Mouse (Mus musculus) kidney, adult 2 months (tissue): ENCODE measurements around the gene Igsf8. TPM values are rescaled to one million over a fixed set of nuclear protein-coding genes. Genes with fewer than 3 reads are reported as not detected.

Experiments used
- DNase-seq: peaks from one replicate; pipeline ENCODE4 v3.0.0; 2021
- H3K27ac ChIP-seq: fragments of 200-500 bp; 2 replicates; pipeline ENCODE4 v1.5.1; 2012; ENCODE audit warnings: low read depth, low read length, control low read depth, inconsistent platforms; ENCODE audit not compliant: insufficient read depth
- H3K27me3 ChIP-seq: fragments of 200-500 bp; replicated peaks from 2 replicates; pipeline ENCODE4 v1.6.1; 2012; ENCODE audit warnings: mild to moderate bottlenecking, moderate library complexity, low read length, inconsistent platforms; ENCODE audit not compliant: control insufficient read depth, insufficient read depth
- H3K36me3 ChIP-seq: fragments of 200-500 bp; 2 replicates; pipeline ENCODE4 v1.6.1; 2012; ENCODE audit warnings: mild to moderate bottlenecking, moderate library complexity, low read length, inconsistent platforms; ENCODE audit not compliant: control insufficient read depth, insufficient read depth
- H3K4me1 ChIP-seq: fragments of 200-500 bp; 2 replicates; pipeline ENCODE4 v1.6.1; 2011; ENCODE audit warnings: low read length; ENCODE audit not compliant: control insufficient read depth, insufficient read depth
- H3K4me3 ChIP-seq: fragments of 200-500 bp; 2 replicates; pipeline ENCODE4 v1.5.1; 2011; ENCODE audit warnings: mild to moderate bottlenecking, low read depth, low read length, control low read depth; ENCODE audit not compliant: insufficient read depth
- CTCF ChIP-seq: fragments of 200-500 bp; conservative IDR thresholded peaks from 2 replicates; pipeline ENCODE4 v1.5.1; 2011; ENCODE audit warnings: low read depth, mild to moderate bottlenecking, control low read depth, low read length, moderate library complexity, mixed read lengths; ENCODE audit not compliant: insufficient read depth, insufficient read length
- POLR2A ChIP-seq: fragments of 200-500 bp; IDR thresholded peaks from one replicate; pipeline ENCODE4 v1.6.1; 2011; ENCODE audit warnings: low read depth, low read length, control low read depth
- WGBS: fragments of 180-500 bp; shearing (Covaris S2); methylation state at CpG from one replicate; pipeline ENCODE4 v1.1.7; 2018; 5-methylcytosine and 5-hydroxymethylcytosine counted together
- polyA plus RNA-seq: library from polyadenylated mRNA; depleted of rRNA; stranded (reverse); fragments of >200 nt; gene quantifications from 2 replicates; pipeline ENCODE4 v1.2.3, GENCODE M21; 2012

Gene Igsf8
- polyA plus RNA-seq, 1 experiment: 54.3 TPM

- TF ChIP-seq POLR2A (no peak), CTCF (no peak)
- DNase-seq: no peak
- 55% methylated on average over 6 of the region's 6 CpGs for WGBS
- Histone ChIP-seq H3K36me3 (no peaks in the 10 kb centered on the region), H3K27me3 (no peaks in the 10 kb centered on the region), H3K27ac (no peak overlapping the region), H3K4me1 (no peaks in the 10 kb centered on the region; the same call in 1 of the 2 replicates), H3K4me3 (no peak overlapping the region)
These were observed 41.4 kb downstream of the Igsf8 start for GRCm38 (mm10) chr1:172302851-172303250.

- TF ChIP-seq CTCF: no peak
- Histone ChIP-seq H3K4me3 (no peak overlapping the region), H3K4me1 (no peaks in the 10 kb centered on the region; the same call in 1 of the 2 replicates), H3K27me3 (no peaks in the 10 kb centered on the region), H3K27ac (no peak overlapping the region), H3K36me3 (no peaks in the 10 kb centered on the region)
- no peak for DNase-seq
- WGBS: 85% methylated on average over 6 of the region's 6 CpGs
These were observed 43.0 kb downstream of the Igsf8 start for GRCm38 (mm10) chr1:172304443-172304842.

- 91% methylated on average over 2 of the region's 2 CpGs for WGBS
- Histone ChIP-seq H3K27ac (no peak overlapping the region), H3K4me3 (no peak overlapping the region), H3K27me3 (no peaks in the 10 kb centered on the region), H3K36me3 (no peaks in the 10 kb centered on the region), H3K4me1 (peaks cover 4% of the 10 kb centered on the region; the same call in 1 of the 2 replicates)
- TF ChIP-seq POLR2A (no peak), CTCF (no peak)
- DNase-seq: no peak
These were observed 43.7 kb downstream of the Igsf8 start for GRCm38 (mm10) chr1:172305153-172305552.

- Histone ChIP-seq H3K4me3 (no peak overlapping the region), H3K4me1 (peaks cover 4% of the 10 kb centered on the region; the same call in 1 of the 2 replicates), H3K36me3 (no peaks in the 10 kb centered on the region), H3K27me3 (no peaks in the 10 kb centered on the region), H3K27ac (no peak overlapping the region)
- TF ChIP-seq POLR2A: no peak
- TF ChIP-seq CTCF: peak; percentile 30; the same call in 1 of the 2 replicates
- 78% methylated on average over 3 of the region's 3 CpGs for WGBS
- no peak for DNase-seq
These were observed 44.2 kb downstream of the Igsf8 start for GRCm38 (mm10) chr1:172305635-172306034.

- no peak overlapping the region for H3K27ac ChIP-seq
- H3K4me3 ChIP-seq: no peak overlapping the region
- peaks cover 7% of the 10 kb centered on the region; the same call in 1 of the 2 replicates for H3K4me1 ChIP-seq
- no peaks in the 10 kb centered on the region for H3K27me3 ChIP-seq
- no peaks in the 10 kb centered on the region for H3K36me3 ChIP-seq
- TF ChIP-seq POLR2A (no peak), CTCF (no peak)
- WGBS: 72% methylated on average over 4 of the region's 4 CpGs
- no peak for DNase-seq
These were observed 44.8 kb downstream of the Igsf8 start for GRCm38 (mm10) chr1:172306196-172306595.

GRCm38 (mm10) chr1:172306885-172307284, 45.4 kb downstream of the Igsf8 start:
- 71% methylated on average over 6 of the region's 6 CpGs for WGBS
- Histone ChIP-seq H3K27ac (no peak overlapping the region), H3K4me1 (peaks cover 8% of the 10 kb centered on the region; the same call in 1 of the 2 replicates), H3K27me3 (no peaks in the 10 kb centered on the region), H3K4me3 (no peak overlapping the region), H3K36me3 (no peaks in the 10 kb centered on the region)
- no peak for DNase-seq
- TF ChIP-seq POLR2A: no peak
- TF ChIP-seq CTCF: no peak

GRCm38 (mm10) chr1:172307936-172308335, 46.5 kb downstream of the Igsf8 start:
- H3K4me3 ChIP-seq: no peak overlapping the region
- H3K27me3 ChIP-seq: no peaks in the 10 kb centered on the region
- H3K36me3 ChIP-seq: no peaks in the 10 kb centered on the region
- H3K4me1 ChIP-seq: peaks cover 9% of the 10 kb centered on the region; the same call in 1 of the 2 replicates
- 75% methylated on average over 10 of the region's 10 CpGs for WGBS
- no peak for DNase-seq
- no peak overlapping the region for H3K27ac ChIP-seq
- TF ChIP-seq POLR2A (no peak), CTCF (no peak)

- no peak for TF ChIP-seq CTCF
- no peak for TF ChIP-seq POLR2A
- Histone ChIP-seq H3K36me3 (no peaks in the 10 kb centered on the region), H3K4me1 (peaks cover 13% of the 10 kb centered on the region; the same call in 1 of the 2 replicates), H3K27ac (no peak overlapping the region), H3K27me3 (no peaks in the 10 kb centered on the region), H3K4me3 (no peak overlapping the region)
- DNase-seq: no peak
- whole genome bisulfite sequencing: 100% methylated on average over 1 of the region's 1 CpGs
These were observed 47.0 kb downstream of the Igsf8 start for GRCm38 (mm10) chr1:172308409-172308808.
